Mouse (Mus musculus) MEL (cell line): ENCODE measurements around the gene Unc119. TPM values are rescaled to one million over a fixed set of nuclear protein-coding genes. Genes with fewer than 3 reads are reported as not detected.
A peak's percentile ranks its signal among the peaks of the same experiment; 100 is the strongest.

Source experiments
- DNase-seq: peaks from one replicate; pipeline ENCODE4 v3.0.0; 2011; ENCODE audit warnings: low read depth, low spot score
- H3K27ac ChIP-seq: 2 replicates; pipeline ENCODE4 v1.5.1; 2012; ENCODE audit warnings: low read depth, mild to moderate bottlenecking, control low read depth, low read length, moderate library complexity; ENCODE audit not compliant: control insufficient read depth
- H3K27me3 ChIP-seq, 2 experiments: fragments of 150-350 bp in 1 of 2; sonication (generic) in 1 of 2; 2 replicates each; pipeline ENCODE4 v1.6.1; 2012; ENCODE audit warnings: low read length in 2 of 2, mild to moderate bottlenecking in 2 of 2, improper control_type of control experiment in 1 of 2, moderate library complexity in 1 of 2; ENCODE audit not compliant: insufficient read depth in 2 of 2, control insufficient read depth in 1 of 2
- H3K36me3 ChIP-seq, 2 experiments: 2 replicates each; pipeline ENCODE4 v1.6.1; 2012 to 2014; ENCODE audit warnings: low read length in 2 of 2, improper control_type of control experiment in 1 of 2, inconsistent platforms in 1 of 2, mild to moderate bottlenecking in 1 of 2; ENCODE audit not compliant: insufficient read depth in 2 of 2, control insufficient read depth in 1 of 2
- H3K4me1 ChIP-seq, 2 experiments: fragments of 150-350 bp in 1 of 2; sonication (generic) in 1 of 2; 2 replicates each; pipeline ENCODE4 v1.6.1; 2012; ENCODE audit warnings: low read length in 2 of 2, improper control_type of control experiment in 1 of 2, mild to moderate bottlenecking in 1 of 2; ENCODE audit not compliant: insufficient read depth in 2 of 2, control insufficient read depth in 1 of 2
- H3K4me3 ChIP-seq, 2 experiments: fragments of 150-350 bp in 1 of 2; sonication (generic) in 1 of 2; 2 replicates each; pipeline ENCODE4 v1.5.1; 2012; ENCODE audit warnings: low read depth in 2 of 2, low read length in 2 of 2, mild to moderate bottlenecking in 2 of 2, moderate library complexity in 2 of 2, control low read depth in 1 of 2, improper control_type of control experiment in 1 of 2; ENCODE audit not compliant: control insufficient read depth in 1 of 2, insufficient read depth in 1 of 2
- H3K79me2 ChIP-seq: 2 replicates; pipeline ENCODE4 v1.6.1; 2012; ENCODE audit warnings: mild to moderate bottlenecking, low read length, moderate library complexity; ENCODE audit not compliant: control insufficient read depth, poor library complexity, insufficient read depth
- H3K9ac ChIP-seq: 2 replicates; pipeline ENCODE4 v1.6.1; 2012; ENCODE audit warnings: low read depth, mild to moderate bottlenecking, control low read depth, low read length, moderate library complexity; ENCODE audit not compliant: control insufficient read depth, poor library complexity, severe bottlenecking
- H3K9me3 ChIP-seq: fragments of 150-350 bp; sonication (generic); replicated peaks from 2 replicates; pipeline ENCODE4 v1.6.1; 2012; ENCODE audit warnings: mild to moderate bottlenecking, low read length, improper control_type of control experiment, moderate library complexity; ENCODE audit not compliant: insufficient read depth
- BHLHE40 ChIP-seq: IDR thresholded peaks from 2 replicates; pipeline ENCODE4 v1.6.1; 2012; ENCODE audit warnings: low read depth, mild to moderate bottlenecking, inconsistent platforms, low read length, improper control_type of control experiment, borderline replicate concordance
- CHD1 ChIP-seq: IDR thresholded peaks from 2 replicates; pipeline ENCODE4 v1.6.1; 2012; ENCODE audit warnings: low read depth, mild to moderate bottlenecking, inconsistent platforms, low read length, improper control_type of control experiment
- CTCF ChIP-seq, 3 experiments: IDR thresholded peaks in 2 of 3; conservative IDR thresholded peaks in 1 of 3; 2 replicates each; pipeline ENCODE4 v1.5.1; 2011 to 2012; ENCODE audit warnings: low read length in 3 of 3, low read depth in 2 of 3, mild to moderate bottlenecking in 2 of 3, improper control_type of control experiment in 1 of 3, inconsistent platforms in 1 of 3, mixed read lengths in 1 of 3, moderate library complexity in 1 of 3; ENCODE audit not compliant: control insufficient read depth in 1 of 3, insufficient read depth in 1 of 3, poor library complexity in 1 of 3, severe bottlenecking in 1 of 3
- ELF1 ChIP-seq: IDR thresholded peaks from 2 replicates; pipeline ENCODE4 v1.6.1; 2014; ENCODE audit warnings: low read depth, mild to moderate bottlenecking, inconsistent platforms, low read length, improper control_type of control experiment, moderate library complexity
- GABPA ChIP-seq: IDR thresholded peaks from 2 replicates; pipeline ENCODE4 v1.6.1; 2012; ENCODE audit warnings: low read depth, mild to moderate bottlenecking, inconsistent platforms, low read length, improper control_type of control experiment, moderate library complexity
- JUND ChIP-seq: IDR thresholded peaks from 2 replicates; pipeline ENCODE4 v1.6.1; 2011; ENCODE audit warnings: low read depth, mild to moderate bottlenecking, improper control_type of control experiment, low read length
- MEF2A ChIP-seq: IDR thresholded peaks from 2 replicates; pipeline ENCODE4 v1.6.1; 2014; ENCODE audit warnings: low read depth, mild to moderate bottlenecking, inconsistent platforms, low read length, improper control_type of control experiment; ENCODE audit not compliant: poor library complexity, insufficient replicate concordance, severe bottlenecking; ENCODE audit errors: extremely low read depth
- MXI1 ChIP-seq: IDR thresholded peaks from 2 replicates; pipeline ENCODE4 v1.6.1; 2011; ENCODE audit warnings: mild to moderate bottlenecking, low read depth, low read length, improper control_type of control experiment
- MYB ChIP-seq: IDR thresholded peaks from 2 replicates; pipeline ENCODE4 v1.6.1; 2011; ENCODE audit warnings: mild to moderate bottlenecking, low read depth, low read length, improper control_type of control experiment
- NRF1 ChIP-seq: IDR thresholded peaks from 2 replicates; pipeline ENCODE4 v1.6.1; 2014; ENCODE audit warnings: low read depth, mild to moderate bottlenecking, inconsistent platforms, low read length, improper control_type of control experiment, moderate library complexity; ENCODE audit not compliant: poor library complexity, insufficient read depth, severe bottlenecking
- POLR2AphosphoS5 ChIP-seq: IDR thresholded peaks from 2 replicates; pipeline ENCODE4 v1.6.1; 2012; ENCODE audit warnings: low read depth, borderline replicate concordance, mild to moderate bottlenecking, inconsistent platforms, low read length, moderate library complexity, mixed read lengths
- RAD21 ChIP-seq: IDR thresholded peaks from 2 replicates; pipeline ENCODE4 v1.6.1; 2011; ENCODE audit warnings: mild to moderate bottlenecking, low read depth, low read length, improper control_type of control experiment
- SIN3A ChIP-seq: IDR thresholded peaks from 2 replicates; pipeline ENCODE4 v1.6.1; 2012; ENCODE audit warnings: low read length, improper control_type of control experiment, inconsistent platforms
- SMC3 ChIP-seq: IDR thresholded peaks from 2 replicates; pipeline ENCODE4 v1.6.1; 2011; ENCODE audit warnings: low read depth, low read length, improper control_type of control experiment
- TCF12 ChIP-seq: IDR thresholded peaks from 2 replicates; pipeline ENCODE4 v1.6.1; 2014; ENCODE audit warnings: low read depth, mild to moderate bottlenecking, inconsistent platforms, low read length, improper control_type of control experiment, moderate library complexity
- USF1 ChIP-seq: IDR thresholded peaks from 2 replicates; pipeline ENCODE4 v1.6.1; 2014; ENCODE audit warnings: low read depth, mild to moderate bottlenecking, inconsistent platforms, low read length, improper control_type of control experiment, moderate library complexity
- ZKSCAN1 ChIP-seq: IDR thresholded peaks from 2 replicates; pipeline ENCODE4 v1.6.1; 2012; ENCODE audit warnings: low read depth, mild to moderate bottlenecking, inconsistent platforms, low read length, improper control_type of control experiment, moderate library complexity
- ZMIZ1 ChIP-seq: IDR thresholded peaks from 2 replicates; pipeline ENCODE4 v1.6.1; 2012; ENCODE audit warnings: low read depth, mild to moderate bottlenecking, inconsistent platforms, low read length, improper control_type of control experiment, moderate library complexity
- ZNF384 ChIP-seq: IDR thresholded peaks from 2 replicates; pipeline ENCODE4 v1.6.1; 2012; ENCODE audit warnings: low read depth, mild to moderate bottlenecking, inconsistent platforms, low read length, improper control_type of control experiment
- polyA plus RNA-seq, 2 experiments: library from polyadenylated mRNA; stranded (reverse) in 1 of 2; unstranded in 1 of 2; fragments of >175 nt in 1 of 2; fragments of >200 nt in 1 of 2; gene quantifications; 2 replicates each; pipeline versions ENCODE4 v1.2.1 to v1.2.4; 2012; ENCODE audit warnings: low replicate concordance in 2 of 2, low read depth in 1 of 2; ENCODE audit not compliant: insufficient read length in 2 of 2, insufficient read depth in 1 of 2, missing spikeins in 1 of 2
- total RNA-seq: library from RNA; depleted of rRNA; stranded (reverse); fragments of 300-350 nt; gene quantifications from 2 replicates; pipeline ENCODE4 v1.2.3, GENCODE M21; 2012

Gene Unc119
- total and polyA plus RNA-seq, 3 experiments: 61.7 to 140 TPM; not detected in 1

GRCm38 (mm10) chr11:78360125-78360788, 17.0 kb downstream of the Unc119 start (continued):
- TF ChIP-seq MEF2A (no peak), SMC3 (peak; percentile 82), CTCF (IDR thresholded peaks at IDR 0.05 in 2 of 3, conservative IDR thresholded peaks at IDR 0.05 in 1 of 3; ENCODE audit: control insufficient read depth in 1 of 3, insufficient read depth in 1 of 3, low read depth in 2 of 3, low read length in 3 of 3, poor library complexity in 1 of 3, severe bottlenecking in 1 of 3) (peak; percentile 81 to 92 (median 89)), CHD1 (no peak), ZKSCAN1 (no peak), USF1 (no peak), POLR2AphosphoS5 (no peak), GABPA (no peak), SIN3A (peak; percentile 27), ELF1 (peak; percentile 55), MXI1 (no peak), JUND (no peak), ZNF384 (no peak), RAD21 (peak; percentile 79), TCF12 (peak; percentile 1; the same call in 1 of the 2 replicates), BHLHE40 (no peak), ZMIZ1 (0 out of 2 replicates have a peak, but pooled peaks have one; percentile 45), NRF1 (0 out of 2 replicates have a peak, but pooled peaks have one; percentile 6)

- no peak for TF ChIP-seq GABPA
- TF ChIP-seq MEF2A: no peak
- 0 out of 2 replicates have a peak, but pooled peaks have one; percentile 2 for TF ChIP-seq NRF1
- no peak for TF ChIP-seq MYB
- no peaks in the 10 kb centered on the region for H3K79me2 ChIP-seq
- H3K36me3 ChIP-seq: no peaks in the 10 kb centered on the region; a peak in 1 of 4 replicates
- H3K9me3 ChIP-seq: no peaks in the 10 kb centered on the region
- H3K27me3 ChIP-seq: peaks cover 2 to 3% of the 10 kb centered on the region in 2 experiments; a peak in 2 of 4 replicates
- H3K27ac ChIP-seq: no peak overlapping the region
- H3K4me3 ChIP-seq: peak overlapping the region in 1 of 2 experiments; percentile 64; a peak in 1 of 4 replicates
- H3K9ac ChIP-seq: peak overlapping the region; percentile 28; the same call in 1 of the 2 replicates
- no peak for DNase-seq
- peaks cover 0 to 10% of the 10 kb centered on the region in 2 experiments; a peak in 2 of 4 replicates for H3K4me1 ChIP-seq
Measured at GRCm38 (mm10) chr11:78360789-78361131, 17.5 kb downstream of the Unc119 start.
